Mouse (Mus musculus): Measurements from ENCODE around the gene Mrnip.

Gene Mrnip

DNA sequence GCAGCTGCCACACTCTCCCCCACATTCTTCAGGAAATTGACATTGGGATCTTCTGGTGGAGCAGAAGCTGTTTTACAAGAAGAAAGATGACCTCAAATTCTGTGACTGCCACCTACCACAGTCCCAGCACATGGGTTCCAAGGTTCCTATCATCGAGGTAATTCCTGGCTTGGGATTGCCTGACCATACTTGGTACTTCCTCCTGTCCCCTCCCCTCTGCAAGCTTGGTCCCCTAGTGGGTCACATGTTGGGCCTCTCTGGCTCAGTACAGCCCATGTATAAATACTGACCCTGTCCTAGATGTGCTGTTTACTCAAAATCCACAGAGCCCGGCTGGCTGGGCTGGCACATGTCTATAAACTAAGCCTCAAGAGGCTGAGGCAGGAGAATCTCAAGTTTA lies 31.8 kb downstream of the Mrnip start:
- DNase-seq: no peak

DNA sequence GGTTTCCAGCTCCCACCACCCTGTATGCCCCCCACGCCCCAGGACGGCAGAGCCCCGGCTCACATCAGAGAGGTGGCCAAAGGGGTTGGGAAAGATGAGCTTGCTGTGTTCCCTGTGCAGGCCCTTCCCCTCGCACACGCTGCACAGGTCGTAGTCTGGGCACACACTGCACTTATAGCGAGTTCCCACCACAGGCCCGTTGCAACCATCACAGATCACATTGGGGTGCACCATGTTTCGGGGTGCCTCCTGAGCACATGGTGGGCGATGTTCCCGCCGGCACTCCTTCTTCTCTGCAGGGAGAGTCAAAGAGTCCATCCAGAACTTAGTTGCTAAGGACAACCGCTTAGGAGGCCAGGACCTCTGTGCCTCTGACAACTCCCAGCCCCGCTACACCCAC lies 33.1 kb downstream of the Mrnip start:
- no peak for DNase-seq

DNA sequence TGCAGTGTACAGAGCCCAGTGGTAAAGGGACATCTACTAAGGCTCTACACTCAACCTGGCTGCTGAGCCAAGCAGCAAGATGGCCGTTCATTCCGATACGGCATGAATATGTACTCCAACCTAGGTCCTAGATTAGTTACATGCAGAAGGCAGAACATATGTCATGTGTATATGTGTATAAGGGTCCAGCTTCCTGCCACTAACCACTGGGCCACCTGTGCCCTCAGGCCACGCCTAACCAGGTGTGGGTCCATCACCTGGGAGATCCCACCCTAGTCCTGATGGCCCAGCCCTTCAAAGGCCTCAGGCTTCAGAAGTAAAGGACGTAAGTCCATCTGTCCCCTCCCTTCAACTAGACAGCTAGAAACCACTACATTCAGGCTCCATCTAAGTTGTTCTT lies 33.8 kb downstream of the Mrnip start:
- no peak for DNase-seq

DNA sequence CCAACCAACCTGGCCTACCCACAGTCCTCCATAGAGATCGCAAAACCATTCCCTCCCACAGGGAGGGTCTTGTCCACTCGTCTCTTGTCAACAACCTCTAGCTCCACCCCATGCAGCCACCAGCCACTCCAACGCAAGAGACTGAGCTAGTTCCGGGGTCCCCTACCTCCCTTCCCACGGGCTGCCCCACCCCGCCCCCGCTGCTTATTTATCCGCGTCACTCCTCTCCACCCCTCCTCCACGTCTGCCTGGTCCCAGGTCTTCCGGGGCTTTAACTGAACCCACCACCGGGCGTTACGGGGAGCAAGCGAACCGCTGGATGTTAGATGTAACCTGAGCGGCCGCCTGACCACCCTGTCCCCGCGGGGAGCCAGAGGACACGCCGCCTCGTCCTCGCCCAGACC lies 35.9 kb downstream of the Mrnip start:
- peak; percentile 93 for DNase-seq

DNA sequence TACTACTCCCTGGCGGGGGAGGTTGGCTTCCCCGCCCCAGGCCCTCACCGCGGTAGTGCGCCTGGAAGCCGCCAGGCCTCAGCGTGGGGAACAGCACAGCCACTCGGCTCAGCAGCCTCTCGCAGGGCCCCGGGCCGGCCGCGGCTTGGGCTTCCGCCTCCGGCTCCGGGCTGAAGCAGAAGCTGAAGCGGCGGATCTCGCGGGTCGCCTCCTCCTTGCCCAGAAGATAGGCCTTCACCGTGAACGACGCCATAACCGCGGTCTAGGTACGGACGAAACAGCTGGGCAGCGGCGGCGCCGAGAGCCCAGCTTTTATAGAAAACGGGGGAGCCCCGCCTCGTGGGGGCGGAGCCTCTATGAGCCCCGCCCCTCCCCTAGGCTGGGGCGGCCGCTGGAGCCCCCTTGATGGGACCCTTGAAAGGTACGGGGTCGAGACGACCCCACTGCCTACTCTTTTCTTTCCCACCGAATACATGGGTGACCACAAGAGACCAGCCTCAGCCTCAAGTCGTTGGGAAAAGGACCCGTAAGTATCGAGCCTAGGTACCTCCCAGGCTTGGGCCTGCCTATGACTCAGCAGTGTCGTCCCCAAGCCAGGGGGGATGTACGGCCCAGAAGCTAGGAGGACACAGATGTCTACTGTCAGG lies 36.4 kb downstream of the Mrnip start, which contains the start of the genes Sqstm1 and Mgat4b:
Gene Sqstm1 (minus strand): TSS at position 323 of the 647 bp plus-strand sequence.
Gene Mgat4b (plus strand): TSS at position 386 of the 647 bp plus-strand sequence.
- peak; percentile 78 for DNase-seq

DNA sequence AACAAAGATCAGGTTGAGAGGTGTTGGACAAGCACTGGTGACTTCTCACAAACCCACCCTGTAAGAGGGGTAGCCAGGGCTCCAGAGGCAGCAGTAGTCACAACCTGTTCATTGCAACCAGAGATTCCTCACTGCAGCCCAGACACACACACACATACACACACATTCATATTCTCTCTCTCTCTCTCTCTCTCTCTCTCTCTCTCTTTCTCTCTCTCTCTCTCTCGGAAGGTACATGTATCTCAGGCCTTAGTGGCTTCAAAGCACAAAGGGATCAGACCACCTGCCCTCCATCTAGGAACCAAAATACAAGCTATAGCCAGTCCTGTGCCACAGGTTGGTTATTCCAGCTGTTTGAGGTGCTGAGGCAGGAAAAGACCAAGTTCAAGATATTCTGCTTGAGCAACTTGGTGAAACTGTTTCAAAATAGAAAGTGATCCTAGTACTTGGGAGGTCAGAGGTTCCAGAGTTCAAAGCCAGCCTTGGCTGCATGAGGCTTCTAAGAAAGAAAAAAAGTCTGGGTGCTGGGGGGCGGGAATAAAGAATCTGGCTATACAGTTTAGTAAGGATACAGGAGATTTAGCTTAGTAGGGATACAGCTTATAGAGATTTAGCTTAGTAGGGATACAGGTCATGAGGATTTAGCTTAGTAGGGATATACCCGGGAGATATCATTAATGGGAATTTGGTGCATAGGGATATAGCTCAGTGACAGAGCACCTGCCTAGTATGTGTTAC lies 37.2 kb downstream of the Mrnip start:
- DNase-seq: no peak

DNA sequence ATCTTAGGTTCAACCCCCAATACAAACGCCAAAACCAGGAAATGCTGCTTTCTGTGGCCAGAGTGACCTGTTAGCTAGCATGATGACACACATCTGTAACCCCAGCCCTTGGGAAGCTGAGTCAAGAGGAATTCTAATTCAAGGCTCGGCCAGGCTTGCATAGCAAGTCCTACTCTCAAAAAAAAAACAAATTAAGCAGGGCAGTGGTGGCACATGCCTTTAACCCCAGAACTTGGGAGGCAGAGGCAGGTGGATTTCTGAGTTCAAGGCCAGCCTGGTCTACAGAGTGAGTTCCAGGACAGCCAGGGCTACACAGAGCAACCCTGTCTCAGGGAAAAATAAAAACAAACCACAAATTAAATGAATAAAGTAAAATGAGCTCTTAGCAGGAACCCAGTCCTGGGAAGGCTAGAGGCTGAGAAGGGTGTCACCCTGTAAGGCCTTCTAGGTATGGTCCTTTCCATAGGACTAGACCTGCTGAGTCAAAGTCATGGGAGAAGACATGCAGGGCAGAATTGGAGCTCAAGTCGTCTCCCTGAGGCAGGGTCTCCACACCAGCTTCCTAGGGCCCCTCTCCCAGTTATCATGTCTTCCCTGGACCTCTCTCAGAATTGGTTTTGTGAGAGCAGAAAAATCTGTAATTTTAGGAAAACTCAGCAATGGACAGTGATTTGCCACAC lies 38.0 kb downstream of the Mrnip start:
- no peak for DNase-seq

DNA sequence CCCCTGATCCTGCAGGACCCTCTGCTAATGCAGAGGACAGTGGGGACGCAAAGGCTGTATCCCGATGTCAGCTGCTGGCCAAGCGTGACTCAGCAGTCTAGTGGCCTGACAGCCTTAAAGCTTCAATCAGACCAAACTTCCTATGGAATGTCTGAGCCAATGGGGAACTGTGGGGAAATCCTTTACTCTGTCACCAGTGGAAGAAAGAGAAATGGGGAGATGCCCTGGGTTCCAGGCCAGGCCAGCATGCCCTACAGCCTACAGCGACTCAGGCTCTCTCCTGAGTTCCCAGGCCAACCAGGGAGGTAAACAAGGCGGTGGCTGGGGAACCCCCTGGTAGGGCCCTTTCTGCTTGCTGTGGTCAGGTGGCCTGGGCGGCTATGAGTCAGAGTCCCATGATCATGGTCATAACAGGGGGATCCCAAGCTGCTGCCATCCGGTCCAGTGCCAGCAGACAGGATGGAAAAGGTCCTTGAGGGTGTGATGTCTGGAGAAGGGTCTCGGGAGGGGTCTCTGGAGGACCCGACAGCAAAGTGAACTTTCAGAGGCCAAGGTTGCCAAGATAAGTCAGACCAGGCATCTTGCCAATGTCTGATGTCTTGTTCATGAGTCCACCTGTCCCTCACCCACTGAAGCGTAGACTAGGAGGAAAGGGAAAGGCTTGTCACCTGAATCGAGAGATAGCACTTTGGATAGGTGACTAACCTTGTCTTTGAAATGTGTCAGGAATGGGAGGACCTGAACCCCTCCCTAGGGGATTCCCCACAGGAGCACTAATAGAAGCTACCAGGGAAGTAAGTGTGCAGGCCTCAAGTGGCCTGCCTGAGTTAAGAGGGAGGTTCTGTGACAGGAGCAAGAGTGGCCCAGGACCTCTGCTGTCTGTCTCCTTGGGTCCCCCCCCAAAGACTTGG lies 38.9 kb downstream of the Mrnip start:
- no peak for DNase-seq

DNA sequence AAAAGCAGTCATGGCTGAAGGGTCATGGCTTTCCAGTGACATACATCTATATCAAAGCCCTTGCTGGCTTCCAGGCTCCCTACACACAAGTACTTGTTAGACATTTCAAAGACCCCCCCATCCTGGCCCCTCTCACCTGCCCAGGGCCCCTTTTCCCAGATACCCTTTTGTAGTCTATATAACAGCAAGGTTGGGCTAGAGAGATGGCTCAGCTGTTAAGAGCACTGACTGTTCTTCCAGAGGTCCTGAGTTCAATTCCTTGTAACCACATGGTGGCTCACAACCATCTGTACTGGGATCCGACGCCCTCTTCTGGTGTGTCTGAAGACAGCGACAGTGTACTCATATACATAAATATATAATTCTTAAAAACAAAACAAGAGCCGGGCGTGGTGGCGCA lies 40.4 kb downstream of the Mrnip start:
- no peak for DNase-seq

DNA sequence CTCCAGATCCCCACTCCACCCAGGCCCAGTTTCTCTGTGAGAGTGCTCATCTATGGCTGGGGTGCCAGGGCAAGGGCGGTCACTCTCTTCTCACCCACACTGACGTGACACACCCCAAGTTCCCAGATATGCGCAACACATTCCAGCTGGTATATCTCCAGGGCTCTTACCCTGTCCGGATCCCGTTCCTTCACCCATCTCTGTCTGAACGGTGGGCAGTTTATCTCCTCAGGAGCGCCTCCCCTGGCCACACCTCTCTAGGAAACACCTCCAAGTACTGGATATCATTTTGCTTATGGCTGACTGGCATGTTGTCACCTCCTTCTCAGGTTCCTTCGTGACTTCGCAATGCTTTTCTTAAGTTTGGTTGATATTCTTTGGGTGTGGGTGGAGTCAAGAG lies 41.4 kb downstream of the Mrnip start:
- DNase-seq: no peak

DNA sequence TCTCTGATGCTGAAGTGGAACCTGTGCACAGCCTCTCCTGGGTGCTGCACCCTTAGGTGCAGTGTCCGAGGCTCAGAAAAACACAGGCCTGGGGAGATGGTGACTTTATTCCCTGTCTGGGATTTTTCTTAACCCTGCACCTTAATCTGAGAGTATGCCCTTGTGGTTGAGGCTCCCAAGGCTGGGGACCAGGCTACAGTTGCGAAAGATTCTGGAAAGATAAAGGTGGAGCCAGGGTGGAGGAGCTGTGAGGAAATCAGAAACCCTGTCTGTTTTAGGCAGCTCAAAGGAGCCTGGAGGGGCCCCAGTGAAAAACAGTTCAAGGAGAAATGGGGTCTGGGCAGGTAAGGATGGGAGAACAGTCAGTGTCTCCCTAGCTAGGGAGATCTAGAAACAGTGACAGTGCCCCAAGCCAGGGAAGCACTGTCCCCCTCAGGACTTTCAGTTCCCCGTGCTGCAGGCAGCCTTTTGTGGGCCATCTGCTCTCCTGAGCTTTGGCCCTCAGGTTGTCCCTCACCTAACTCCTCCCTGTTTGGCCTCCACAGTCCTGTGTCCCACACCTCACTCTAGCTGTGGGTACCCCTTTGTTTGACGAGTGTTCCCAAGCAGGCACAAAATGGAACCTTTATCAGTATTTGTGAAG lies 42.6 kb downstream of the Mrnip start:
- no peak for DNase-seq

DNA sequence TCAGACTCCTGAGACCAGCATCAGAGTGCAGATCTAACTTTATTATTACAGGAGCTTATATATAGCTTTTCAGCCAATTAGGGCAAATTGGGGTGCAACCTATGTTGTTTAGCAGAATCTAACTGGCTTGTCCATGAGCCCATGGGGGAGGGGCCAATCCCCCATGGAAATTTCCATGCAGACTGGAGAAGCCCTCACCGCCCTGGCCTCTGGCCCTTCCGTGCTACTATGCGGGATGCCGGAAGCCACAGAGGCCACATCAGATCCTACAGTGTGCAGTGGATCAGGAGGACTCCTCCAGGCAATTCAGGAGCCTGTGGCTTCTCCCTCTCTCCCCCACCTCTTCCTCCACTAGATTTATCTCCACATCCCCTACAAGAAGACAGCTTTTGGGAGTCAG lies 43.6 kb downstream of the Mrnip start:
- DNase-seq: no peak

DNA sequence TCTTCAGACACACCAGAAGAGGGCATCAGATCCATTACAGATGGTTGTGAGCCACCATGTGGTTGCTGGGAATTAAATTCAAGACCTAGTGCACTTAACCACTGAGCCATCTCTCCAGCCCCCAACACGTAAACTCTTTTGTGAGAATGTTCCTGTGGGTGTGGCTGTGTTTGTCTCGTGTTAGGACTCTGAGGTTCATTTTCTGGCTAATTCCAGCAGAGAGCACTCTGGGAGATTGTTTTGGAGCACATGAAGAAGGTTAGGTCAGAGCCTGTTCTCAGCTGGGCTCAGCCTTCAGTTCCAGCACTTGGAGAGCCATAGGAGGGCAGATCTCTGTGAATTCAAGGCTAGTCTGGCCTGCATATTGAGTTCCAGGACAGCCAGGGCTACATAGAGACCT lies 45.6 kb downstream of the Mrnip start:
- no peak for DNase-seq

DNA sequence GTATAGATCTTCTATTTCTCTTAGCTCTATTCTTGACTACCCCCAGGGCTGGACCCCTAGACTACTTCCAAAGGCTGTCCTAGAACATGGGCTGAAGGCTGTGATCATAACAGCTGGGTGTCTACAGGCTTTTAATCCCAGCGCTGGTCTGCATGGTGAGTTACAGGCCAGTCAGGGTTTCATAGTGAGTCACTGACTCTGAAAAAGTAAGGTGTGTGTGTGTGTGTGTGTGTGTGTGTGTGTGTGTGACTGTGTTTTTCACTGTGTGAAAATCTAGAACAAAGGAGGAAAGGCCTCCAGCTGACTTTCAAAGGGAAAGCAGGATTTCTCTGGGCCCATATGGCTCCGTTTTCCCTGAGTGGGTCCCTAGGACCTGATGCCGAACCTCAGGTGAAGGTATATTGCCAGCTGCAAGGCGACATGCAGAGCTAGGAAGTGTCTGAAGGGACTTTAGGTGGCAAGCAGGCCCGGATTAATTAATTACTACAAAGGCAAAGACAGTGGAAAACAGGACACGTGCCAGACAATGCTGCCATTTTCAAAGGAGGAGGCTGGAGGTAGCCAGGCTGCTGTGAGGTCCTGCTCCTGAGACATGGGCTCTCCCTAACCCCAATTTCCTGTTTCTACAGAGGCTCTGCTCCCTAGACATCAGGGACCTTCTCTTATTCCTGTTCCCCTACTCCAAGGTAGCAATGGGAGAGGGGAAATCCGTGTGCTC lies 48.5 kb downstream of the Mrnip start:
- no peak for DNase-seq

DNA sequence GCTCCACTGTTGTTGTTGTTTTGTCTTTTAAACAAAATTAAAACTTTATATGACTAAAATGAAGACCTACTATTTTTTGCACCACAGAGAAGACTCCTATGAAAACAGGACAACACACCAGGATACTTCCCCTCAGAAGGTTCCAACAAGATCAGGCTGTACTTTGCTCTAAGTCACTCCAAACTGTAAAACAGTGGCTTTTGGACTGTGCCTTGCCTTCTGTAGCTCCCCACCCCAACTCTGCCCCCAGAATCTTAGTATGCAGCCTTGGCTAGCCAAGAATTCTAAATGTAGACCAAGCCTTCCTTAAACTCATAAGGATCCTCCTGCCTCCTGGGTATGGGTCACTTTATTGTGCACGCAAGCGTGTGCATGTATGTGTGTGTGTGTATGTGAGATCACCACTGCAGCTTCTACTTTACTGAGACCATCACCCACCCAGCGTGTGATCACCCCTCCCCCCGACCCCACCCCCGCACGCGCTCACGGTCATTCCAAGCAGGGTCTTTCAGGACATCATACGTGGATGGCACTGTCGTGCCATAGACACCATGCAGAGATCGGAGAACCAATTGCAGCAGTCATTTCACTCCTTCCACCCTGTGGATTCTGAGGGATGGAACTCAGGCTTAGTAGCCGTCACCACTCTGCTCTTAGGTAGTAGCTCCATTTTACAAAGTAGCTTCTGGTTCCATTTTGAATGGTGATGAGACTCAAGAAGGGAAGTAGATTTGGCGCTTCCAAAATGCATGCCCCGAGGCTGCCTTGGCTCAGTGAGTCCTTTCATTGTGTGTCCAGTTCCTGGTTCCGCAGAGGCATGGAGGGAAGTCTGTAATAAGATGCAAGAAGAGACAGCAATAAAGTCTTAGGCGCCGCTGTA lies 49.8 kb downstream of the Mrnip start:
- DNase-seq: no peak

DNA sequence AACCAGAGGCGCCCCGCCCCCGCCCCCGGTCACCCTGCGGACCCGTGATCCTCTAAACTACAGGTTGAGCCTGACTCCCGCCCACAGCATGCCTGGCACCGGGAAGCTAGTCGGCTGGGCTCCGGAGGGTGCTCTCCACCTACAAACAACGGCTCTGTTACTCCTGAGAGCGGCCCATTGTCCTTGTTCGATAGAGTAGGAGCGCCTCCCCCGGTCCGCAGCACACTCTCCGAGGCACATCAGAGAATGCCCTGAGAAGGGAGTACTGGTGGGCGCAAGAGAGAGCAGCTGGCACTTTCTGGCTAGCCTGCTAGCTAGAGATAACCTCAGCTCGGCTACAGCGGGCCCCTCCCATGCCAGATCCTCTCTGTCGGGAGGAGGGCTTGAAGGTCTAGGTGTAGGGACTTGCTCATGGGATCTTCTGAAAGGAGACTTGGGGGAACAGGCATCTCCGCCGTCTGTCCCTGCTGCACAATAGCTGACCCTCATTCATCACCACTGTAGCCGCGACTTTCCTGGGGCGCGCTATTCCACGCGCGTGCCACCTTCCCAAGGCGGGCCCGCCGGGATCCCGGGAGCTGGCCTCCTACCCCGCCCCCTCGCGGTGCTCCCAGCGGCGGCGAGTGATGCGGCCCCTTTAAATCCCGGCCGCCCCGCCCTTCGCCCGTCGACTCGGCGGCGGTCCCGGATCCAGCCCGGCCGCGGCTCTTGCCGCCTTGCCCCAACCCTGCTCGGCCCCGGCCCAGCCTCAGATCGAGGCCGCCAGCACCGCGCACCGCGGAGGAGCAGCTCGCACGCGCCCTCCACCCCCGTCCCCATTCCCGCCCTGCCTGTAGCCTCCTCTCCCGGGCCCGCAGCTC lies 50.7 kb downstream of the Mrnip start:
- DNase-seq: peak; percentile 85

DNA sequence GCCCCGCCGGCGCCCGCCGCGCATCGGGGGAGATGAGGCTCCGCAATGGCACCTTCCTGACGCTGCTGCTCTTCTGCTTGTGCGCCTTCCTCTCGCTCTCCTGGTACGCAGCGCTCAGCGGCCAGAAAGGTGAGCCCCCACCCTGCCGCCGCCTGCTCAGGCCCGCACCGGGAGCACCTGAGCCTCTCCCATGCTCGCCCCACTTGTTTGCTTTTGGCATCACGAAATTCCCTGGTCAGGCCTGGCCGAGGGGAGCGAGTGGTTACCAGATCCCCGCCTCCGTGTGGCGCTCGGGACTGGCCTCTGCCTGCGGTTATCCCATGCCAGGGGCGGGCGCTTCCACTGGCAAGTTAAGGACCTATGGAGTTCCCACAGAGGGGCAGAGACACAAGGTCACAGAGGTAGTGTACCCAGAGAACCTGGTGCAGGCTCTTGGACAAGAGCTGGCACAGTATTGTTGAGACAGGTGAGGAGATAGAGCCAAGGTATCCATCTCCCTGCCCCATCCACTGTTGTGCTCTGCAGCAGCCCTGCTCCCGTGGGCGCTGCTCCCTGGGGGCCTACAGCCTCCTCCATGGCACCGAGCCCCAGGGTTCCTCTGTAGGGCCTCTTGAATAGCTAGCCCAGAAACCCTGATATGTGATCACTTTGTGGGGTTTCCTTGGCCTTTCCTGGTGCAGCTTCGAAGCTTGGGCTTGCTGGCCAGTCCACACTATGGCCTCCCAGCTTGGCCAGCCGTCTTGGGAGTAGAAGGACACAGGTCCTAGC lies 51.6 kb downstream of the Mrnip start:
- peak; percentile 53 for DNase-seq

DNA sequence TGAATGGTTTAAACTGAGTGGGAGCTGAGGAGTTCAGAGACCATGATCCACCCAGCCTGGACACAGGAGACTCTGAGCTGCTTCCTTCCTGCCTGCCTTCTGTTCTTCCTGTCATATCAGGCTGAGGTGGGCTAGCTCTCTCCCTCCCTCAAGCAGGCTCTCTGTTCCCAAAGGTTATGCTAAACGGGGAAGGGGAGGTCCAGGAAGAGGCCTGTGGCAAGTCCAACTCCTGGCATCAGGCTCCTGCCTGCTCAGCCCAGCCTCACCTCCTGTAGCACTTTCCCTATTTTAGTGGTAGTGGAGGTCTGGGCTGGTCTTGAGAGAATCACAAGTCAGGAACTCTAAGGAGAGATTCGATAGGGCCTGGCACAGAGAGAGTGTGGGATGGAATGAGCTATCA lies 52.2 kb downstream of the Mrnip start:
- DNase-seq: no peak

DNA sequence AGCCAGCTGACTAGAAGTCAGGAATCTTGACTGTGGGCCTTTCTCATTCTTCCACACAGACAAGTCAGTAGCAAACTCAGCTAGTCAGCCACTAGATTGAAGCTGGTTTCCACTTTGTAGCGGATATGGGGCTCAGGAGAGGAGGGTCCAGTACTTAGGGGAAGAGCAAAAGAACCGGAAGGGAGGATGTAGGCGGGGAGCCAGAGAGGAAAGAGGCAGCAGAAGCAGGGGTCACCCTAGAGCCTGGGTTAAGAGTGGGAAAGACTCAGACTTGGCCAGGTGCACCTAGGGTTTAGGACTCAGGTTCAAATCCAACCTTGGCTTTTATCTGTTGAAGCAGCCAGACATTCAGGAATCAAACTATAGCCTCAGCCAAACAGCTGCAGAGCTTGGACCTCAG lies 53.0 kb downstream of the Mrnip start:
- no peak for DNase-seq
